Mouse (Mus musculus): ENCODE measurements at regions not wholly inside any gene's neighbourhood (a gene's known extent, or its start where the extent isn't known, plus 50 kb on each side); places are given as distances from the start of the nearest gene placed in this dataset.

DNA sequence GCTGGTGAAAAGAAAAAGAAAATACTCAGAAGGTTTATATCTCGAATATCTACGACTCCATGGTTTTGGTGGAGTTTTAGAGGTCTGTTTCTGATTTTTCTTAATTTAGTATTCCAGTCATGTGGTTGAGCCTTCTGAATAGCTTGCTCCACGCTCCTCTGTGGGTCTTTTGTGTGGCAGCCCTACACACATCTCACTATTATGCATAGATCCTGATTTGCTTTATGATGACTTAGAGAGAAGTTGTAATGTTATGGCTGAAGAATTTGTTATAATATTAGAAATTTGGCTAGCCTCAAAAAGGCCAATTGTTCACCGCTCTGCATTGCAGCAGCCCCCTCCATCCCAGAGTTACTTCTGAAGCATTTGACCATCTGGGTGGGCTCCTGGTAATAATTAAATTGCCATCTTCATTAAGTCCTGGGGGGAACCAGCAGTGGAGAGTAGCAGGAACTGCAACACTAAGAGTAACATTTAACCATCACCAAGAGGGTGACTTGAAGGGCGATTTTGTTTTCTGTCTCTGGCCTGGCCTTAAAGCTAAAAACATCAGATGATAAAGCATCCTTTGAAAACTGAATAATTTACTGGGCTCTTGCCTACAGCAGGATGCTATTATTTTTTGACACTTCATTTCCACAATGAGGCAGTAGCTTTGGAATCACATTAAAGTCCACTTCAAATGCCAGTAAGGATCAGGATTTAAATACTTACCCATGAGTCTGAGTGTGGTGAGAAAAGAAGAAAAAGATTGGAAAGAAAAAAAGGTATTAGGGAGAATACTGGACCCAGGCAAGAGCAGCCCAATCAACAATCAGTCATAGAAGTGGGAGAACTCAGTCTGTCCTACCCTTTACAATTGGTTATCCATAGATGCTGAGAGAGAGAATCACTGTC is 84.3 kb upstream of the Actbl2 start:
- TF ChIP-seq EP300 (IDR thresholded peaks at IDR 0.05; ENCODE audit: low read length) (no peak), E2F4 (IDR thresholded peaks at IDR 0.05; ENCODE audit: insufficient replicate concordance, low read depth, low read length) (no peak), POLR2AphosphoS2 (IDR thresholded peaks at IDR 0.05; ENCODE audit: low read depth, low read length) (no peak), CTCF (conservative IDR thresholded peaks at IDR 0.05 in 1 of 2, IDR thresholded peaks at IDR 0.05 in 1 of 2; ENCODE audit: low read depth in 2 of 2, low read length in 2 of 2) (no peak), USF1 (IDR thresholded peaks at IDR 0.05; ENCODE audit: low read depth, low read length) (no peak), KAT2A (IDR thresholded peaks at IDR 0.05; ENCODE audit: insufficient replicate concordance, low read length) (no peak), ZC3H11A (IDR thresholded peaks at IDR 0.05; ENCODE audit: low read depth, low read length) (no peak), JUND (conservative IDR thresholded peaks at IDR 0.05; ENCODE audit: low read depth, low read length) (no peak), GABPA (IDR thresholded peaks at IDR 0.05; ENCODE audit: insufficient replicate concordance, low read depth, low read length) (no peak)

Data from CH12.LX (cell line).